Mouse (Mus musculus): ENCODE measurements at regions not wholly inside any gene's neighbourhood (a gene's known extent, or its start where the extent isn't known, plus 50 kb on each side); places are given as distances from the start of the nearest gene placed in this dataset.

DNA sequence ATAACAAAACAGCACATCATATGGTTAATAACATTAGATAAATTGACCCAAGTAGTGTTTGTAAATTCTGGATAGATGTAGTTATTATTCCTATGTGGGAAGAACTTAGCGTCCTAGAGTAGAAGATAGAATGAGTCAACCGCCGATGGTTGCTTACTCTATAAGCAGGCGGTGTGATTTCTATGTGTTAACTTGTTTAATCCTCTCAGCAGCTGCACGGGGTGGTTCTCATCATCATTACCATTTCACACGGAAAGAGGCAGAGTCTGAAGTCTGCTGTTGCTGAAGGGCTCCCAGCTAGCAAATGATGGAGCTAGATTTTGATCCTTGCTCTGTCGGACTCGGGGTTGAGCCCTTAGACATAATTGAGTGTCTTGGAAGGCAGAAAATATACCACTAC, 334.6 kb upstream of the 4931429L15Rik start:
- TF ChIP-seq POLR2A (IDR thresholded peaks at IDR 0.05; ENCODE audit: low read depth, low read length) = no peak
- TF ChIP-seq CTCF (IDR thresholded peaks at IDR 0.05; ENCODE audit: extremely low read depth, insufficient read length, insufficient replicate concordance, low read depth, low read length) = no peak

Measured in small intestine, adult 2 months (tissue).